Mouse (Mus musculus) forebrain, embryonic 13.5 days (tissue): ENCODE results near the gene Cd200r4. TPM values are rescaled to one million over a fixed set of nuclear protein-coding genes. Genes with fewer than 3 reads are reported as not detected.

Source experiments
- ATAC-seq: fragments of 200-750 bp; cut with Nextera tagmentation; 2 replicates; pipeline ENCODE4 v1.8.0; 2017
- H3K27ac ChIP-seq: fragments of 300-500 bp; sonication (generic); 2 replicates; pipeline ENCODE4 v1.5.1; 2015; ENCODE audit warnings: inconsistent platforms, mild to moderate bottlenecking, moderate library complexity
- H3K27me3 ChIP-seq: fragments of 300-500 bp; sonication (generic); 2 replicates; pipeline ENCODE4 v1.6.1; 2015; ENCODE audit warnings: mild to moderate bottlenecking, inconsistent platforms
- H3K36me3 ChIP-seq: fragments of 300-500 bp; sonication (generic); 2 replicates; pipeline ENCODE4 v1.6.1; 2015; ENCODE audit warnings: mild to moderate bottlenecking, inconsistent platforms; ENCODE audit not compliant: poor library complexity, severe bottlenecking
- H3K4me1 ChIP-seq: fragments of 300-500 bp; sonication (generic); 2 replicates; pipeline ENCODE4 v1.6.1; 2015; ENCODE audit warnings: inconsistent platforms
- H3K4me2 ChIP-seq: fragments of 300-500 bp; sonication (generic); 2 replicates; pipeline ENCODE4 v1.6.1; 2015; ENCODE audit warnings: inconsistent platforms, mild to moderate bottlenecking, moderate library complexity
- H3K4me3 ChIP-seq: fragments of 300-500 bp; sonication (generic); 2 replicates; pipeline ENCODE4 v1.5.1; 2015; ENCODE audit warnings: mild to moderate bottlenecking, inconsistent platforms
- H3K9ac ChIP-seq: fragments of 300-500 bp; sonication (generic); 2 replicates; pipeline ENCODE4 v1.6.1; 2015; ENCODE audit warnings: mild to moderate bottlenecking, inconsistent platforms
- H3K9me3 ChIP-seq: fragments of 300-500 bp; sonication (generic); replicated peaks from 2 replicates; pipeline ENCODE4 v1.6.1; 2016; ENCODE audit warnings: inconsistent platforms
- WGBS: fragments of 180-500 bp; shearing (Covaris S2); methylation state at CpG from one replicate; pipeline ENCODE4 v1.1.7; 2015; 5-methylcytosine and 5-hydroxymethylcytosine counted together
- polyA plus RNA-seq: library from polyadenylated mRNA; unstranded; fragments of >200 nt; fragmentation: Nextera tagmentation; extraction: Ambion mirVana; gene quantifications from 2 replicates; pipeline ENCODE4 v1.2.1, GENCODE M21; 2015

Cd200r4 gene
- 0.10 TPM in 1 of 2 replicates, not detected in the other for polyA plus RNA-seq

GRCm38 (mm10) chr16:44811544-44811943, at the start of gene Cd200r4:
Gene Cd200r4, plus strand, starts transcription at chr16:44811733.
- WGBS, result 89% methylated on average over 3 of the region's 3 CpGs
- no peak for ATAC-seq
- H3K4me1 ChIP-seq, result no peaks in the 10 kb centered on the region
- no peaks in the 10 kb centered on the region for H3K36me3 ChIP-seq
- no peak within 1 kb of the TSS for H3K27ac ChIP-seq
- no peaks in the 10 kb centered on the region for H3K9me3 ChIP-seq
- H3K4me3 ChIP-seq, result no peak within 1 kb of the TSS
- no peak within 1 kb of the TSS for H3K4me2 ChIP-seq
- no peaks in the 10 kb centered on the region for H3K27me3 ChIP-seq
- H3K9ac ChIP-seq, result no peak within 1 kb of the TSS

DNA sequence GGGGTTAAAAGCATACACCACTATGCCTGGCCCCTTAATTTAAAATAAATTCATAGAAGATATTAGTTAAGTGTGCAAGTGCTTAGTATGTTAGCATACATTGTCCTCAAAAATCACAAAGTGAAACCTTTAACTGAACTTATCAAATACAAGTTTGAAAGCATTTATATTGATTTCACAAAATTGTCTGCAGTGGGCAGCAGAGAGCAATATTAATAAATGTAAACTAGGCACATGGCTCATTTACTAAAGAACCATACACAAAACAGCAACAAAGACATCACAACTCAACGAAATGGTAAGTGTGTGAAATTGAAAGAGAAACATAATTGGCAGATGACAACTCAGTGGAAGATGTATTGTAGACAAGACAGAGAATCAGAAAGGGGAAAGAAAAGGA, 49.7 kb upstream of the Cd200r4 start:
- Histone ChIP-seq H3K27ac (no peak overlapping the region), H3K9ac (no peak overlapping the region), H3K9me3 (no peaks in the 10 kb centered on the region), H3K4me1 (no peaks in the 10 kb centered on the region), H3K4me2 (no peak overlapping the region), H3K27me3 (no peaks in the 10 kb centered on the region), H3K36me3 (no peaks in the 10 kb centered on the region), H3K4me3 (no peak overlapping the region)
- 74% methylated on average over 1 of the region's 1 CpGs for WGBS
- ATAC-seq, result no peak

DNA sequence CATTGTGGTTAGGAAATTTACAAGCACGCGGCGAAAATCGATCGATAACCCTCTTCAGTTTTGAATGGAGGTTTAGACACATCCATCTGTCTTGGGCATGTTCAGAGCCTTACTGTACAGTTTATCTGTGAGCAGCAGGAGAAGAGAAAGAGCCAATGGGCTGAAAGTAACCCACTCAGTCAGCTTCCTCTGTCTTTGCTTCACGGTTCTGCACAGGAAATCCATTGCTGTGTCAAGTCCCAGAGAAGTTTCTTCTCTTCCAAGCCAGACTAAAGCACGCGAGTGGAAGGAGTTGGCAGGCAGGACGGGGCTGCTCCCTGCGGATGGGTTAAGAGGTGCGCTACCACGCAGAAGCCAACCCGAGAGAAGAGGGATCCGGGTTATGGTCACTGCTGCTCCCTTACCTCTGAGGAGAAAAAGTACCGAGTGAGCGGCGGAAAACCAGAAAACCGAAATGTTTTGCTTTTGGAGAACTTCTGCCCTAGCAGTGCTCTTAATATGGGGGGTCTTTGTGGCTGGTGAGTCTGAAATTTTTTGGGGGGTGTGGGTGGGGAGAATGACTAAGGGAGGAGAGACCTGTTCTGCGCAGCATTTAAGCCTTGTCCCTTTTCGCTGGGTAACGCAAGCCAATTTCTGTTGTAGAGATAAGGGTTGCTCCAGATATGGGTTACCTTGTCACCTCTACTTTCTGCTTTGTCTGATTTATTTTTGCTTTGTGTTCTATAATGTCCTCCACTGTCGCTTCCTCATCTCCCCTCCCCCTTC, 45.8 kb upstream of the Cd200r4 start, which contains the start of gene Cd200r1:
Gene Cd200r1, plus strand, starts transcription at position 182 of the 765 bp plus-strand sequence.
- Histone ChIP-seq H3K36me3 (no peaks in the 10 kb centered on the region), H3K4me3 (no peak within 1 kb of the TSS), H3K4me1 (no peaks in the 10 kb centered on the region), H3K9me3 (no peaks in the 10 kb centered on the region), H3K27me3 (no peaks in the 10 kb centered on the region), H3K9ac (no peak within 1 kb of the TSS), H3K4me2 (no peak within 1 kb of the TSS), H3K27ac (no peak within 1 kb of the TSS)
- WGBS, result 85% methylated on average over 22 of the region's 22 CpGs
- ATAC-seq, result no peak

DNA sequence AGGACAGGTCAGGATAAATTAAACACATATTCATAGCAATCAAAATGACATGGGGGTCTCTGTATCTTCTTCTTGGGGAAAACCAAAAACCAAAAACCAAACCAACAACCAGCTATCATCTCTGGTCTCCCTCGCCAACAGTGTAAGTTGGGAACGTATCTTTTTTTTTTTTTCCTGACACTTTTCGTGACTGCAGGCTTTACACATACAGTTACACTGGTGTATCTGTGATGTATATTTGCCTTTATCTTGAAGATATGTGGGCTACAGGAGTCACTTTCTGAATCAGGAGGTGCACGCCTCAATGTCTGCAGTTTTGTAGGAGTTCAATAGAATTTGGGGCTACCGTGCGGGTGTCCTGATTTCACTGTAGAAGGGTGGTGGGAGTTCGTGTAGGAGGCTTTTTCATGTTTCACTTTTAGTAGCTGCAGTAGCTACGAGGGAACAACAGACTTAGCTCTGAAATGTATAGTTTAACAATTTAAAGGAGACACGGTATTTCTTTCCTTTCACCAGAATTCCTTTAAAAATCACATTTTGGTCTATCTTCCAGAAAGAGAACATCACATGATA, 45.1 kb upstream of the Cd200r4 start:
- no peak overlapping the region for H3K4me3 ChIP-seq
- no peak overlapping the region for H3K4me2 ChIP-seq
- H3K36me3 ChIP-seq, result no peaks in the 10 kb centered on the region
- no peaks in the 10 kb centered on the region for H3K4me1 ChIP-seq
- H3K9ac ChIP-seq, result no peak overlapping the region
- no peak overlapping the region for H3K27ac ChIP-seq
- ATAC-seq, result no peak
- no peaks in the 10 kb centered on the region for H3K27me3 ChIP-seq
- WGBS, result 87% methylated on average over 9 of the region's 9 CpGs
- H3K9me3 ChIP-seq, result no peaks in the 10 kb centered on the region

GRCm38 (mm10) chr16:44767506-44767905, 44.0 kb upstream of the Cd200r4 start:
- no peak overlapping the region for H3K4me2 ChIP-seq
- no peaks in the 10 kb centered on the region for H3K36me3 ChIP-seq
- H3K27me3 ChIP-seq, result no peaks in the 10 kb centered on the region
- WGBS, result 89% methylated on average over 7 of the region's 7 CpGs
- no peak overlapping the region for H3K9ac ChIP-seq
- ATAC-seq, result no peak
- H3K4me3 ChIP-seq, result no peak overlapping the region
- no peaks in the 10 kb centered on the region for H3K4me1 ChIP-seq
- H3K9me3 ChIP-seq, result no peaks in the 10 kb centered on the region
- H3K27ac ChIP-seq, result no peak overlapping the region

DNA sequence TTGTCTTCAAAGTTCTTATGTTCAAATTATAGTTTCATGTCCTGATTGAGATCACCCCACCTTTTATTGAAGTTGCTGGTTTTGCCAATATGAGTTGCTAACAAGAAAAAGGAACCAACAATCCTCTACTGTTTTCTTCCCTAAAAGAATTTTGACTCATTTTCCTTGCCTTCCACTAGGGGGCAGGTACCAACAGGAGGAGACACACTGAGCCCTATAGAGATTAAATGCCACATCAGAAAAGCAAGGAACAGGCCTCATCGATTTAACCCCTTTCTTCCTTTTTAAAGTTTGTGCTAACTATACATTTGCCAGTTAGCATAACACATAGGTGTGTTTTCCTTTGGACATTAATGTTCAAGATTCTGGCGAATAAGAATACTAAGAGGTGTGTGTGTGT, 43.6 kb upstream of the Cd200r4 start:
- H3K9me3 ChIP-seq, result no peaks in the 10 kb centered on the region
- 50% methylated on average over 2 of the region's 2 CpGs for WGBS
- H3K36me3 ChIP-seq, result no peaks in the 10 kb centered on the region
- ATAC-seq, result peak; percentile 63; the same call in 1 of the 2 replicates
- no peak overlapping the region for H3K4me3 ChIP-seq
- no peak overlapping the region for H3K27ac ChIP-seq
- H3K9ac ChIP-seq, result no peak overlapping the region
- H3K4me1 ChIP-seq, result no peaks in the 10 kb centered on the region
- H3K27me3 ChIP-seq, result no peaks in the 10 kb centered on the region
- H3K4me2 ChIP-seq, result no peak overlapping the region

- no peaks in the 10 kb centered on the region for H3K9me3 ChIP-seq
- no peak overlapping the region for H3K9ac ChIP-seq
- 80% methylated on average over 6 of the region's 6 CpGs for WGBS
- H3K27ac ChIP-seq, result no peak overlapping the region
- H3K4me2 ChIP-seq, result no peak overlapping the region
- no peak for ATAC-seq
- H3K36me3 ChIP-seq, result no peaks in the 10 kb centered on the region
- no peaks in the 10 kb centered on the region for H3K4me1 ChIP-seq
- H3K27me3 ChIP-seq, result no peaks in the 10 kb centered on the region
- H3K4me3 ChIP-seq, result no peak overlapping the region
These were observed 39.0 kb upstream of the Cd200r4 start for GRCm38 (mm10) chr16:44772577-44772976.

DNA sequence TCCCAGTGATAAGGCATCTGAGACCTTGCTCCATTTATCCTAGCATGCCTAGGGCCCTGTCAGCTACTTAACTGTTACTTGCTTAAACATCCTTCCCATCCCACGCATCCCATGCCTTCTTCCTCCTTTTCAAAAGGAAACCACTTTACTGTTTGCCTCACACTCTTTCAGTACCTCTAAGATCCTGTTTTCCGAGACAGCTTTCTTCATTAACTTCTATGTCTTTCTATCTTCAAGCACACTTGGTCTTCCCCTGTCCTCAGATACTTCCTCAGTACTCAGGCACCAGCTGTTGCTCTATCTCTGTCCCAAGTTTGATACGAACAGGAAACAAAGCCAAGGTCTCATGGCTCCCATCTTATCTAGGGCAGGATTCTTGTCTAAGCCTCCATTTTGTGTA, 37.9 kb upstream of the Cd200r4 start:
- Histone ChIP-seq H3K4me2 (no peak overlapping the region), H3K9me3 (no peaks in the 10 kb centered on the region), H3K4me3 (no peak overlapping the region), H3K27ac (no peak overlapping the region), H3K36me3 (no peaks in the 10 kb centered on the region), H3K9ac (no peak overlapping the region), H3K27me3 (no peaks in the 10 kb centered on the region), H3K4me1 (no peaks in the 10 kb centered on the region)
- WGBS, result 89% methylated on average over 3 of the region's 3 CpGs
- ATAC-seq, result no peak

DNA sequence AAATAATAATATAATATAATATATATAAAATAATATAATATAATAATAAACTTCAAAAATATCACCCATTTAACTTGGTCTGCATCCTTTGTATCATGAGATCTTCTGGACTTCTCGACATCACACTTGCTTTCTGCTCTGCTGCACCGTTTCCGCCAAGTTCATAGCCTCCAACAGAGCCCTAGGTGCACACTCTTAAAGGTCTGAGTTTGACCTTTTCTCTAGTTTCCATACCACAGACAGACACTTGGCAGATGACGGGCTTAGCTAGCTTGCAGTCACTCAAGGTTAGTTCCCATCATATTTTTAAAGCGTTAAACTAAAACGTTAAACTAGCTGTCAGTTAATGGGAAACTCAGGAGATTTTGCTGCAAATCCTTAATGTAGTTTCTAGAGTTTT, 37.3 kb upstream of the Cd200r4 start:
- no peak overlapping the region for H3K4me3 ChIP-seq
- H3K9me3 ChIP-seq, result no peaks in the 10 kb centered on the region
- H3K4me1 ChIP-seq, result no peaks in the 10 kb centered on the region
- no peak overlapping the region for H3K4me2 ChIP-seq
- no peaks in the 10 kb centered on the region for H3K36me3 ChIP-seq
- no peak for ATAC-seq
- no peaks in the 10 kb centered on the region for H3K27me3 ChIP-seq
- WGBS, result 91% methylated on average over 6 of the region's 6 CpGs
- no peak overlapping the region for H3K27ac ChIP-seq
- H3K9ac ChIP-seq, result no peak overlapping the region

GRCm38 (mm10) chr16:44778538-44779147, 32.9 kb upstream of the Cd200r4 start:
- Histone ChIP-seq H3K4me1 (no peaks in the 10 kb centered on the region), H3K36me3 (no peaks in the 10 kb centered on the region), H3K9ac (no peak overlapping the region), H3K9me3 (no peaks in the 10 kb centered on the region), H3K4me2 (no peak overlapping the region), H3K4me3 (no peak overlapping the region), H3K27ac (no peak overlapping the region), H3K27me3 (no peaks in the 10 kb centered on the region)
- ATAC-seq, result no peak
- whole genome bisulfite sequencing, result 85% methylated on average over 17 of the region's 17 CpGs

GRCm38 (mm10) chr16:44779494-44779893, 32.0 kb upstream of the Cd200r4 start:
- Histone ChIP-seq H3K9ac (no peak overlapping the region), H3K27ac (no peak overlapping the region), H3K4me2 (no peak overlapping the region), H3K27me3 (no peaks in the 10 kb centered on the region), H3K4me1 (no peaks in the 10 kb centered on the region), H3K9me3 (no peaks in the 10 kb centered on the region), H3K4me3 (no peak overlapping the region), H3K36me3 (no peaks in the 10 kb centered on the region)
- ATAC-seq, result no peak
- 95% methylated on average over 5 of the region's 5 CpGs for WGBS

GRCm38 (mm10) chr16:44780751-44781150, 30.8 kb upstream of the Cd200r4 start:
- Histone ChIP-seq H3K9me3 (no peaks in the 10 kb centered on the region), H3K9ac (no peak overlapping the region), H3K4me1 (no peaks in the 10 kb centered on the region), H3K4me2 (no peak overlapping the region), H3K4me3 (no peak overlapping the region), H3K27ac (no peak overlapping the region), H3K36me3 (no peaks in the 10 kb centered on the region), H3K27me3 (no peaks in the 10 kb centered on the region)
- no peak for ATAC-seq
- 60% methylated on average over 4 of the region's 4 CpGs for WGBS
